Mouse (Mus musculus) olfactory bulb, adult 2 months (tissue): ENCODE data around the gene Homer3. TPM values are rescaled to one million over a fixed set of nuclear protein-coding genes. Genes with fewer than 3 reads are reported as not detected.

ENCODE experiments used
- H3K27ac ChIP-seq: fragments of 200-500 bp; 2 replicates; pipeline ENCODE4 v1.5.1; 2012; ENCODE audit warnings: low read depth, low read length; ENCODE audit not compliant: insufficient read depth
- H3K4me1 ChIP-seq: fragments of 200-500 bp; 2 replicates; pipeline ENCODE4 v1.6.1; 2012; ENCODE audit warnings: low read length; ENCODE audit not compliant: control insufficient read depth, insufficient read depth
- H3K4me3 ChIP-seq: fragments of 200-500 bp; 2 replicates; pipeline ENCODE4 v1.5.1; 2012; ENCODE audit warnings: mild to moderate bottlenecking, low read depth, low read length, moderate library complexity; ENCODE audit not compliant: insufficient read depth
- CTCF ChIP-seq: fragments of 200-500 bp; IDR thresholded peaks from 2 replicates; pipeline ENCODE4 v1.5.1; 2012; ENCODE audit warnings: low read depth, mild to moderate bottlenecking, low read length, moderate library complexity; ENCODE audit not compliant: insufficient read depth
- POLR2A ChIP-seq: fragments of 200-500 bp; IDR thresholded peaks from 2 replicates; pipeline ENCODE4 v1.6.1; 2012; ENCODE audit warnings: mild to moderate bottlenecking, low read depth, low read length, moderate library complexity; ENCODE audit not compliant: insufficient read depth
- WGBS: fragments of 180-500 bp; shearing (Covaris S2); methylation state at CpG from one replicate; pipeline ENCODE4 v1.1.7; 2018; 5-methylcytosine and 5-hydroxymethylcytosine counted together
- polyA plus RNA-seq: library from polyadenylated mRNA; stranded (reverse); fragments of >200 nt; gene quantifications from 2 replicates; pipeline ENCODE4 v1.2.4, GENCODE M21; 2012; ENCODE audit warnings: low replicate concordance; ENCODE audit not compliant: missing spikeins, insufficient read depth, insufficient read length

Gene Homer3
- polyA plus RNA-seq, 1 experiment, result not detected

DNA sequence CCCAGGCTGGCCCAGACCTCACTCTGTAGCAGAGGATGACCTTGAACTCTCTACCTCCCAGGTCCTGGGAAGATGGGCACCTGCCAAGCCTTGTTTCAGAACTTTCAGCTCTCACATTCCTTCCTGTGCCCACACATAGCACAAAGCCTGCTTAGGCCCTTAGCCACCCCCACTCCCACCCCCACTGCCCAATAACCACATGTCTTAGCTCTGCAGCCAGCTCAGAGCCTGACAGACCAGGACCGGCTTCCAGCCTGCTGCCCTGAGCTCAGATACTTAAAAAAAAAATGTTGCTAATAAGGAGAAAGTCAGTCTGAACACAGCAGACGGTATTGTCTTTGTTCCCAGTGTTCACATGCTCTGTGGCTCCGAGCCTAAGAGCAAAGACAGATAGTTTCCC, 1.6 kb upstream of the Homer3 start:
- no peak overlapping the region for H3K27ac ChIP-seq
- 46% methylated on average over 3 of the region's 3 CpGs for WGBS
- H3K4me3 ChIP-seq, result no peak overlapping the region
- peaks cover 39% of the 10 kb centered on the region for H3K4me1 ChIP-seq
- TF ChIP-seq CTCF, result no peak

- Histone ChIP-seq H3K4me3 (peak overlapping the region; percentile 79), H3K4me1 (peaks cover 27% of the 10 kb centered on the region), H3K27ac (no peak overlapping the region)
- no peak; the same call in 1 of the 2 replicates for TF ChIP-seq POLR2A
- no peak; the same call in 1 of the 2 replicates for TF ChIP-seq CTCF
- WGBS, result 2% methylated on average over 55 of the region's 55 CpGs
These were observed 780 bp downstream of the Homer3 start for GRCm38 (mm10) chr8:70283136-70284077.

DNA sequence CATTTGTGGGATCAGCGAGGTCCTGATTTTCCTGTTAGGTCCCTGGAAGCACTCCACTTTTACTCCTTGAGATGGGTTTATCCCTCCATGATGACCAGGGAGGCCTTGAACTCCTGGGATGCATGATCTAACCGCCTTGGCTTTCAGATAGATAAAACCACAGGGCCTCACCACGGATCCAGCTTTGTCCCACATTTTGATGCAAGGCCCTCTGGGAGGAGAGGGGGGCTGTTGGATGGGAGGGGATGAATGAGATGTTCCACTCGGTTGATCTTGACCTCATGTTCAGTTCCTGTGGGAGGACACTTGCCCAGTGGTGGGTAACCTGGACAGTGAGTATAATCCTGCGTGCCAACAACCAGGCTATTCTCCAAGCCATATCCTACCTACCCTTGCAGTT, 1.8 kb downstream of the Homer3 start:
- no peak overlapping the region for H3K27ac ChIP-seq
- H3K4me3 ChIP-seq, result no peak overlapping the region
- TF ChIP-seq POLR2A (no peak), CTCF (no peak)
- 83% methylated on average over 5 of the region's 5 CpGs for WGBS
- H3K4me1 ChIP-seq, result peaks cover 17% of the 10 kb centered on the region

- 98% methylated on average over 15 of the region's 15 CpGs for WGBS
These were observed 2.7 kb downstream of the Homer3 start for GRCm38 (mm10) chr8:70285304-70285703.

DNA sequence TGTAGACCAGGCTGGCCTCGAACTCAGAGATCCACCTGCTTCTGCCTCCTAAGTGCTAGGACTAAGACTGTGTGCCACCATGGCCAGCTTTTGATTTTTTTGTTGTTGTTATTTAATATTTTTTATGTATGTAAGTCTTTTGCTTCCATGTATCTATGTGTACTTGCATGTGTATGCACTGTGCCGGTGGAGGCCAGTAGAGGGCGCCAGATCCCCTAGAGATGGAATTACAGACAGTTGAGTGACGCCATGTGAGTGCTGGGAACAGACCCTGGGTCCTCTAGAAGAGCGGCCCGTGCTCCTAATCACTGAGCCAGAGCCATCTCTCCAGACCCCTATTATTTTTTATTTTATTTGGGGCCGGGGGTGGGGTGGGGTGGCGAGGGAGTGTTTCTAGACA, 4.1 kb downstream of the Homer3 start:
- Histone ChIP-seq H3K4me1 (peaks cover 16% of the 10 kb centered on the region), H3K4me3 (no peak overlapping the region), H3K27ac (no peak overlapping the region)
- no peak for TF ChIP-seq CTCF
- TF ChIP-seq POLR2A, result no peak
- 93% methylated on average over 8 of the region's 8 CpGs for WGBS

More at GRCm38 (mm10) chr8:70285304-70285703, 2.7 kb downstream of the Homer3 start:
- Histone ChIP-seq H3K27ac (no peak overlapping the region), H3K4me3 (no peak overlapping the region), H3K4me1 (peaks cover 16% of the 10 kb centered on the region)
- TF ChIP-seq POLR2A (no peak), CTCF (no peak)

GRCm38 (mm10) chr8:70293988-70294405, 11.4 kb downstream of the Homer3 start:
- H3K27ac ChIP-seq, result no peak overlapping the region

DNA sequence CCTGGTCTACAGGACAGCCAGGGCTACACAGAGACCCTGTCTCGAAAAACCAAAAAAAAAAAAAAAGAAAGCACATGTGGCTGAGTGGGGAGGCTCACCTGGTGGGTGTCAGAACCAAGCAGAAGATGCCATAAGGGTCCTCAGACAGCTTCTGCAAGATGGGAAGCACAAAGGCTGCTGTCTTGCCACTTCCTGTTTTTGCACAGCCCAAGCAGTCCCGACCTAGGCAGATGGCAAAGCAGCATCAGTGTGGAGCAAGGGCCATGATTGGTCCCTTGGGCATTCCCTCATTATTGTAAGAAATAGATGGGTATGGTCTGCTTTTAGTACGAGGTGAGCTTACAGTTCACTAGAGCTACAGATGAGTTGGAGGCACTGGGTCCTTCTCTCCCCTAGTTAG, 18.3 kb downstream of the Homer3 start:
- WGBS, result 82% methylated on average over 3 of the region's 3 CpGs
- Histone ChIP-seq H3K4me3 (no peak overlapping the region), H3K4me1 (peaks cover 9% of the 10 kb centered on the region), H3K27ac (no peak overlapping the region)
- no peak for TF ChIP-seq CTCF
- TF ChIP-seq POLR2A, result no peak

More at GRCm38 (mm10) chr8:70293988-70294405, 11.4 kb downstream of the Homer3 start:
- WGBS, result 63% methylated on average over 5 of the region's 5 CpGs
- Histone ChIP-seq H3K4me3 (no peak overlapping the region), H3K4me1 (no peaks in the 10 kb centered on the region)
- TF ChIP-seq POLR2A (no peak), CTCF (no peak)

- WGBS, result under 1% methylated on average over 40 of the region's 40 CpGs
- H3K4me3 ChIP-seq, result peak within 1 kb of the TSS; percentile 92
- H3K27ac ChIP-seq, result 0 out of 2 replicates have a peak within 1 kb of the TSS, but pooled peaks have one; percentile 38
- TF ChIP-seq CTCF, result no peak
- no peak; the same call in 1 of the 2 replicates for TF ChIP-seq POLR2A
- H3K4me1 ChIP-seq, result peaks cover 9% of the 10 kb centered on the region
These were observed 19.8 kb downstream of the Homer3 start, which contains the start of the genes Ddx49 and Cope for GRCm38 (mm10) chr8:70302358-70302890. Gene Ddx49 (minus strand): TSS chr8:70302489. Gene Cope (plus strand): TSS chr8:70302518.

GRCm38 (mm10) chr8:70302901-70303300, 20.3 kb downstream of the Homer3 start:
- Histone ChIP-seq H3K27ac (0 out of 2 replicates have a peak overlapping the region, but pooled peaks have one; percentile 32), H3K4me3 (peak overlapping the region; percentile 92), H3K4me1 (peaks cover 9% of the 10 kb centered on the region)
- WGBS, result 3% methylated on average over 16 of the region's 16 CpGs
- TF ChIP-seq POLR2A, result no peak
- TF ChIP-seq CTCF, result no peak
